Mouse (Mus musculus) heart, postnatal 36 days (tissue): Measurements from ENCODE around the gene BC080695. TPM values are rescaled to one million over a fixed set of nuclear protein-coding genes. Genes with fewer than 3 reads are reported as not detected.
"Not testable (repeated sequence)": the region's sequence is repeated elsewhere in the genome, so short reads cannot be mapped to it uniquely, and the experiment has no call there.

ENCODE experiments used
- DNase-seq, 2 experiments: peaks; one replicate each; pipeline ENCODE4 v3.0.0; 2021 to 2022
- intact Hi-C: fragments of 180-260 bp; cut with DNase I; formaldehyde crosslinking; loops from one replicate; pipeline ENCODE4 v1.15.1; 2025
- total RNA-seq, 2 experiments: library from RNA; stranded (reverse); gene quantifications; 2 replicates each; pipeline ENCODE4 v1.2.3; 2021

The BC080695 gene
- not detected for total RNA-seq

DNA sequence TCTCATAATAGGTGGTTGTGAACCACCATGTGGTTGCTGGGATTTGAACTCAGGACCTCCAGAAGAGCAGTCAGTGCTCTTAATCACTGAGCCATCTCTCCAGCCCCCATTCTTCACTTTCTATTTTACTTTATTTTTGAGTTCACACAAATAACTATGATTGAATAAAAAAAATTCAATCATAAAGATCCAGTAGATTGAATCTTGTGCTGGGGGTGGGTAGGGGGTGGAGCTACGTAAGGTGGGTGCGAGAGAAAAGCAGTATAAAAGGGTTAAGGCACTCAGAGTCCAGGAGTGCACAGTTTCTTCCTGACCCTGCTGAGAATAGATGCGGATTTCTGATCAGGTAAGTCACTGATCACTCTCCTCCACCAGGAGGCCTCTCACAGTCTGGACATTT, at the start of gene BC080695, which contains the start of gene Gm13057:
Gene BC080695 (plus strand): TSS at position 301 of the 400 bp plus-strand sequence.
Gene Gm13057 (plus strand): TSS at position 310 of the 400 bp plus-strand sequence.
- DNase-seq, intact Hi-C loops: not testable (repeated sequence)

DNA sequence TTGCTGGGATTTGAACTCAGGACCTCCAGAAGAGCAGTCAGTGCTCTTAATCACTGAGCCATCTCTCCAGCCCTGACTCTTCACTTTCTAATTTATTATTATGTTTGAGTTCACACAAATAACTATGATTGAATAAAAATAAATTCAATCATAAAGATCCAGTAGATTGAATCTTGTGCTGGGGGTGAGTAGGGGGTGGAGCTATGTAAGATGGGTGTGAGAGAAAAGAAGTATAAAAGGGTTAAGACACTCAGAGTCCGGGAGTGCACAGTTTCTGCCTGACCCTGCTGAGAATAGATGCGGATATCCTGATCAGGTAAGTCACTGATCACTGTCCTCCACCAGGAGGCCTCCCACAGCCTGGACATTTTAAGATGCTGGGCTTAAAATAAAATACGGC, 40.5 kb upstream of the BC080695 start, which contains the start of gene Gm13043:
Gene Gm13043 (plus strand): TSS at position 301 of the 400 bp plus-strand sequence.
- intact Hi-C loops = no loop called here
- no peak for DNase-seq

DNA sequence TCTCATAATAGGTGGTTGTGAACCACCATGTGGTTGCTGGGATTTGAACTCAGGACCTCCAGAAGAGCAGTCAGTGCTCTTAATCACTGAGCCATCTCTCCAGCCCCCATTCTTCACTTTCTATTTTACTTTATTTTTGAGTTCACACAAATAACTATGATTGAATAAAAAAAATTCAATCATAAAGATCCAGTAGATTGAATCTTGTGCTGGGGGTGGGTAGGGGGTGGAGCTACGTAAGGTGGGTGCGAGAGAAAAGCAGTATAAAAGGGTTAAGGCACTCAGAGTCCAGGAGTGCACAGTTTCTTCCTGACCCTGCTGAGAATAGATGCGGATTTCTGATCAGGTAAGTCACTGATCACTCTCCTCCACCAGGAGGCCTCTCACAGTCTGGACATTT, 15.8 kb upstream of the BC080695 start, which contains the start of gene Gm13040:
Gene Gm13040 (plus strand): TSS at position 301 of the 400 bp plus-strand sequence.
- intact Hi-C loops, DNase-seq: not testable (repeated sequence)

DNA sequence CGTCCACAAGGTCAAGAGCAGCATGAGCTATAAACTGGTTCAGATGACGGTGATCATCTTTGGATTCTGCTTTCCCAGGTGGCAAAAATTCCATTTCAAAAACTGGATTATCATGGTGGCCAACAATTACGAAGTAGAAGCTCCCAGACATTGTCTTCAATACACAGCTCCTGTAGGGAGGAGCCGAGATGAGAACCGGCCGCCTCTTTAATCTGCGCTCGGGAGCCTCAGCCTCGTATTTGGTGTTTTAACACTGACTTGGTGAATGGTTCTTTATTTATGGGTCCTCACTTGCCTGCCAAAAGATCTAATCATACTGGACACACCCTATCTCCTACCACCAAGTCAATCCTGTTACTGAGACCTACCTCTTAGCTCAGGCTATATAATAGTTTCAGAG, 60.4 kb downstream of the BC080695 start:
- DNase-seq = not testable (repeated sequence)
- intact Hi-C loops = loop anchor here (10.0 kb wide), 1 partner anchor 283 kb away; no protein-coding TSS in a partner anchor

DNA sequence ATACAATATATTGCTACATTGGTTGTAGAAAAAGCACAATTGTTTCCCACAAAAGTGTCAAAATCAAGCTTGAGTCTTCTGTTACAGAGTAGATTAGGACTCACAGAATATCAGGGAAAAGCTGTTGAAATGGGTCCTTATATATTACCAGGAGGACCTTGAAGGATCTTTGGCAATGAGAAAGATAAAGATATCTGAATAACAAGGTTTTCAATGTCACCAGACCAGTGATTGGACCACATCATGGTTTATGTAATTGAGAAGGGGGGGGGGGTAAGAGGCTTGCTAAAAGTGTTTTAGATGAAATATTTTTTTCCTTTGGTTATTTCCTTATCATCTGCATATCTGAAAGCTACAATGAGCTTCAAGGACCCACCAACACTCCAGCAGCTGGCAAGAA, 63.2 kb downstream of the BC080695 start, which contains the start of gene Gm13083:
Gene Gm13083 (plus strand): TSS at position 301 of the 400 bp plus-strand sequence.
- DNase-seq = not testable (repeated sequence)
- intact Hi-C loops = loop anchor here (10.0 kb wide), 1 partner anchor 280 kb away; no protein-coding TSS in a partner anchor

DNA sequence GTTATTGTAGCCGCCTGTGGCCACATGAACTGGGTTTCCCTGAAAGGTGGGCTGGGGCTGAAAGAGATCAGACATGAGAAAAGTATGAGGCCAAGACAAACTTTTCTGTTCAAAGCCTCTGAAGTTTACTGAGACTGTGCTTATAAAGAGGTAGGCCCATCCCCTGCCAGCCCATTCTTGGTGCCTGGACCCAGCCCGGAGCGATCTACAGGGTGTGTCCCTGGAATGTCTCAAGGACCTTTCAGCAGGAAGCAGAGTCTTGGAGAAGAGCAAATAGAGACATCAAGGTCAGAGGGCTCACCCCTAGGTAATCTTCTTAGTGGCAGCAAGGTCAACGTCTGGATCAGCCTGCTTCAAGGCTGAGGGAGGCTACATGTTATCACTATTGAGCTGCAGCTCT, 66.6 kb downstream of the BC080695 start:
- DNase-seq = not testable (repeated sequence)
- intact Hi-C loops = loop anchor here (10.0 kb wide), 1 partner anchor 277 kb away; no protein-coding TSS in a partner anchor

Other genes starting within 250 kb of the BC080695 start
- under 1 TPM in 1 of 2 experiments, not detected in 1; 0.14 TPM for gene Lrrc38, start 201.9 kb upstream of the BC080695 start, total RNA-seq
- not detected for gene Pramel1, start 157.3 kb upstream of the BC080695 start, total RNA-seq
- 10 to 100 TPM in 1 of 2 experiments, 1 to 10 TPM in 1; 9.9 to 11.5 TPM for gene Pramef8, start 139.3 kb upstream of the BC080695 start, total RNA-seq
- gene Oog4, start 101.4 kb upstream of the BC080695 start, total RNA-seq = not detected
- gene Gm13043, start 40.4 kb upstream of the BC080695 start, total RNA-seq = not detected
- not detected for gene Gm13040, start 15.7 kb upstream of the BC080695 start, total RNA-seq
- gene Gm13057, start within 50 bp of the BC080695 start, total RNA-seq = not detected
- gene Gm13083, start 63.3 kb downstream of the BC080695 start, total RNA-seq = not detected
- gene Gm13088, start 105.5 kb downstream of the BC080695 start, total RNA-seq = not detected
- not detected for gene Gm13089, start 151.0 kb downstream of the BC080695 start, total RNA-seq
- not detected for gene Gm13078, start 167.8 kb downstream of the BC080695 start, total RNA-seq
- gene Gm13023, start 237.7 kb downstream of the BC080695 start, total RNA-seq = not detected